Mouse (Mus musculus): Measurements from ENCODE around the gene Copz1. TPM values are rescaled to one million over a fixed set of nuclear protein-coding genes. Genes with fewer than 3 reads are reported as not detected.

Gene Copz1
- total and polyA plus RNA-seq, 3 experiments = 80.0 to 271 (median 148) TPM

- peak overlapping the region; percentile 62 for H3K9ac ChIP-seq (ENCODE audit: insufficient read depth, low read depth)
- DNase-seq (ENCODE audit: extremely low read depth) = no peak
- H3K4me3 ChIP-seq (replicated peaks in 1 of 3; ENCODE audit: low read depth in 2 of 3, low read length in 2 of 3, poor library complexity in 1 of 3) = peak overlapping the region; percentile 46 to 57 (median 54)
- no peaks in the 10 kb centered on the region for H3K9me3 ChIP-seq (replicated peaks; ENCODE audit: low read length)
- H3K4me2 ChIP-seq (ENCODE audit: insufficient read depth, low read depth, poor library complexity, severe bottlenecking) = peak overlapping the region; percentile 68
- peaks cover 10 to 87% of the 10 kb centered on the region in 2 experiments; a peak in 3 of 4 replicates for H3K4me1 ChIP-seq (ENCODE audit: control insufficient read depth in 1 of 2, insufficient read depth in 2 of 2)
- peak overlapping the region; percentile 17 for H3K27ac ChIP-seq (ENCODE audit: insufficient read depth, low read depth)
- TF ChIP-seq ETS1 (conservative IDR thresholded peaks at IDR 0.05; ENCODE audit: low read depth, low read length) = no peak
- no peak for TF ChIP-seq RCOR1 (conservative IDR thresholded peaks at IDR 0.05; ENCODE audit: low read depth, low read length)
- TF ChIP-seq JUND (conservative IDR thresholded peaks at IDR 0.05; ENCODE audit: low read depth, low read length) = no peak
- no peak for TF ChIP-seq TBP (conservative IDR thresholded peaks at IDR 0.05; ENCODE audit: low read depth, low read length)
- no peak for TF ChIP-seq PAX5 (IDR thresholded peaks at IDR 0.05; ENCODE audit: low read length)
- TF ChIP-seq SIN3A (IDR thresholded peaks at IDR 0.05; ENCODE audit: low read length) = no peak
- no peak for TF ChIP-seq SMC3 (IDR thresholded peaks at IDR 0.05; ENCODE audit: low read depth, low read length)
- TF ChIP-seq JUN (IDR thresholded peaks at IDR 0.05; ENCODE audit: insufficient read depth, low read depth, low read length) = no peak
- no peak for TF ChIP-seq NRF1 (IDR thresholded peaks at IDR 0.05; ENCODE audit: low read depth, low read length)
- no peak for TF ChIP-seq MAZ (IDR thresholded peaks at IDR 0.05; ENCODE audit: low read depth, low read length)
- TF ChIP-seq EP300 (IDR thresholded peaks at IDR 0.05; ENCODE audit: low read length) = no peak
- TF ChIP-seq E2F4 (IDR thresholded peaks at IDR 0.05; ENCODE audit: insufficient replicate concordance, low read depth, low read length) = no peak
- TF ChIP-seq MAFK (IDR thresholded peaks at IDR 0.05; ENCODE audit: insufficient replicate concordance, low read length) = no peak
- TF ChIP-seq HCFC1 (IDR thresholded peaks at IDR 0.05; ENCODE audit: low read depth, low read length) = no peak
- no peak for TF ChIP-seq MEF2A (IDR thresholded peaks at IDR 0.05; ENCODE audit: borderline replicate concordance, low read depth, low read length)
- no peak for TF ChIP-seq KAT2A (IDR thresholded peaks at IDR 0.05; ENCODE audit: insufficient replicate concordance, low read length)
- dilution Hi-C loops (cut with MboI; ENCODE audit: extremely low pct_ligation_motif_present, extremely low pct_unique_long_range_greater_than_20kb, low sequenced_read_pairs) (no loop called here), in situ Hi-C loops (cut with MboI; ENCODE audit: low pct_ligation_motif_present, low pct_unique_long_range_greater_than_20kb, low sequenced_read_pairs) (loop anchor here (5.0 kb wide), 2 partner anchors 54 to 119 kb away; no protein-coding TSS in a partner anchor)
- peaks cover 0 to 1% of the 10 kb centered on the region in 2 experiments for H3K36me3 ChIP-seq (replicated peaks in 1 of 2; ENCODE audit: control insufficient read depth in 1 of 2, insufficient read depth in 1 of 2, low read length in 1 of 2)
- no peaks in the 10 kb centered on the region for H3K79me2 ChIP-seq (replicated peaks; ENCODE audit: control insufficient read depth, extremely low read depth, insufficient read depth, poor library complexity, severe bottlenecking)
- H3K27me3 ChIP-seq (replicated peaks) = peaks cover 5% of the 10 kb centered on the region
These were observed 33.5 kb downstream of the Copz1 start for GRCm38 (mm10) chr15:103305792-103306645.

GRCm38 (mm10) chr15:103307125-103307524 is 34.6 kb downstream of the Copz1 start:
- no peaks in the 10 kb centered on the region for H3K9me3 ChIP-seq (replicated peaks; ENCODE audit: low read length)
- H3K4me3 ChIP-seq (replicated peaks in 1 of 3; ENCODE audit: low read depth in 2 of 3, low read length in 2 of 3, poor library complexity in 1 of 3) = no peak overlapping the region
- dilution Hi-C loops (cut with MboI; ENCODE audit: extremely low pct_ligation_motif_present, extremely low pct_unique_long_range_greater_than_20kb, low sequenced_read_pairs) (no loop called here), in situ Hi-C loops (cut with MboI; ENCODE audit: low pct_ligation_motif_present, low pct_unique_long_range_greater_than_20kb, low sequenced_read_pairs) (loop anchor here (5.0 kb wide), 2 partner anchors 55 to 120 kb away; no protein-coding TSS in a partner anchor)
- no peak overlapping the region for H3K27ac ChIP-seq (ENCODE audit: insufficient read depth, low read depth)
- H3K27me3 ChIP-seq (replicated peaks) = peaks cover 5% of the 10 kb centered on the region
- peaks cover 0 to 1% of the 10 kb centered on the region in 2 experiments for H3K36me3 ChIP-seq (replicated peaks in 1 of 2; ENCODE audit: control insufficient read depth in 1 of 2, insufficient read depth in 1 of 2, low read length in 1 of 2)
- peak overlapping the region; percentile 28 for H3K9ac ChIP-seq (ENCODE audit: insufficient read depth, low read depth)
- no peaks in the 10 kb centered on the region for H3K79me2 ChIP-seq (replicated peaks; ENCODE audit: control insufficient read depth, extremely low read depth, insufficient read depth, poor library complexity, severe bottlenecking)
- peak; percentile 98 for DNase-seq (ENCODE audit: extremely low read depth)
- TF ChIP-seq IRF4 (IDR thresholded peaks at IDR 0.05; ENCODE audit: low read depth, low read length) (peak; percentile 72; the same call in 1 of the 2 replicates), SIN3A (IDR thresholded peaks at IDR 0.05; ENCODE audit: low read length) (peak; percentile 76), CHD2 (IDR thresholded peaks at IDR 0.05; ENCODE audit: low read length) (no peak), HCFC1 (IDR thresholded peaks at IDR 0.05; ENCODE audit: low read depth, low read length) (peak; percentile 66), CTCF (conservative IDR thresholded peaks at IDR 0.05 in 1 of 2, IDR thresholded peaks at IDR 0.05 in 1 of 2; ENCODE audit: low read depth in 2 of 2, low read length in 2 of 2) (peak; percentile 92 to 98), POLR2A (IDR thresholded peaks at IDR 0.05; ENCODE audit: low read depth, low read length) (peak; percentile 39), MYC (IDR thresholded peaks at IDR 0.05; ENCODE audit: low read depth, low read length) (no peak), SMC3 (IDR thresholded peaks at IDR 0.05; ENCODE audit: low read depth, low read length) (peak; percentile 87), MEF2A (IDR thresholded peaks at IDR 0.05; ENCODE audit: borderline replicate concordance, low read depth, low read length) (peak; percentile 41; the same call in 1 of the 2 replicates), ELF1 (IDR thresholded peaks at IDR 0.05; ENCODE audit: low read depth, low read length) (peak; percentile 89), TBP (conservative IDR thresholded peaks at IDR 0.05; ENCODE audit: low read depth, low read length) (no peak), RAD21 (IDR thresholded peaks at IDR 0.05; ENCODE audit: low read depth, low read length) (peak; percentile 95), ZC3H11A (IDR thresholded peaks at IDR 0.05; ENCODE audit: low read depth, low read length) (peak; percentile 35; the same call in 1 of the 2 replicates)
- peaks cover 10 to 84% of the 10 kb centered on the region in 2 experiments; a peak in 3 of 4 replicates for H3K4me1 ChIP-seq (ENCODE audit: control insufficient read depth in 1 of 2, insufficient read depth in 2 of 2)
- peak overlapping the region; percentile 27; the same call in 1 of the 2 replicates for H3K4me2 ChIP-seq (ENCODE audit: insufficient read depth, low read depth, poor library complexity, severe bottlenecking)
